In genomic region chr6:91286624-91287023, GRCm38 (mm10) we compare ENCODE assay signal across 7 mouse cellular contexts.
DNase-seq lines count a peak whose midpoint lies in the region; ATAC-seq and TF ChIP-seq lines count a peak whose summit lies in the region.

No protein-coding gene starts in this region.

- H3K9me3 ChIP-seq in limb, embryonic 13.5 days: no peaks in the 10 kb centered on the region

- H3K4me2 ChIP-seq in limb, embryonic 13.5 days (replicated peaks): no peak overlapping the region
- H3K4me2 ChIP-seq in myocyte (ENCODE audit: low read depth): peak overlapping the region; percentile 89

- peak; percentile 61 for DNase-seq in WW6 (ENCODE audit: low read depth, low spot score)
- DNase-seq in cerebellum, adult 9-11 months: peak; percentile 94
- peak; percentile 82 for DNase-seq in gastrocnemius, adult 18-20 months (ENCODE audit: low spot score)
- DNase-seq in kidney, adult 8-10 months: peak; percentile 38 to 72
- DNase-seq in spleen, postnatal 4 days (ENCODE audit: low spot score in 2 of 2): peak; percentile 66 to 84

- H3K4me3 ChIP-seq in limb, embryonic 13.5 days: no peak overlapping the region
- H3K4me3 ChIP-seq in myocyte: no peak overlapping the region

- no peaks in the 10 kb centered on the region for H3K79me2 ChIP-seq in myocyte (ENCODE audit: control insufficient read depth, insufficient read depth)

- peak; percentile 41; the same call in 1 of the 2 replicates for ATAC-seq in limb, embryonic 13.5 days (ENCODE audit: low FRiP score, low read depth)

- H3ac ChIP-seq in myocyte (ENCODE audit: control insufficient read depth, insufficient read length): no peak overlapping the region

- H3K27me3 ChIP-seq in limb, embryonic 13.5 days: peaks cover 96% of the 10 kb centered on the region
- peaks cover 37% of the 10 kb centered on the region for H3K27me3 ChIP-seq in myocyte (ENCODE audit: control insufficient read depth, insufficient read depth, insufficient read length)

- H3K9ac ChIP-seq in limb, embryonic 13.5 days: no peak overlapping the region

- H3K4me1 ChIP-seq in limb, embryonic 13.5 days: peaks cover 21% of the 10 kb centered on the region

- no peak overlapping the region for H3K27ac ChIP-seq in limb, embryonic 13.5 days

- no peak for TF ChIP-seq POLR2A in myocyte (IDR thresholded peaks at IDR 0.05; ENCODE audit: insufficient read length, low read depth)

- no peaks in the 10 kb centered on the region for H3K36me3 ChIP-seq in limb, embryonic 13.5 days
- no peaks in the 10 kb centered on the region for H3K36me3 ChIP-seq in myocyte (ENCODE audit: control insufficient read depth, insufficient read depth)

- WGBS in limb, embryonic 13.5 days: 3% methylated on average over 15 of the region's 15 CpGs

TF ChIP-seq in myocyte, 11 proteins besides CTCF, POLR2A, EP300 and RAD21:
- TF ChIP-seq POLR2AphosphoS2 (IDR thresholded peaks at IDR 0.05; ENCODE audit: insufficient read length, low read depth) (no peak), CEBPB (IDR thresholded peaks at IDR 0.05; ENCODE audit: insufficient read depth, poor library complexity, severe bottlenecking) (no peak), SRF (IDR thresholded peaks at IDR 0.05; ENCODE audit: control insufficient read depth, insufficient read length, low read depth) (no peak), REST (IDR thresholded peaks at IDR 0.05; ENCODE audit: insufficient read depth, insufficient read length) (no peak), TCF12 (IDR thresholded peaks at IDR 0.05; ENCODE audit: insufficient read depth, poor library complexity, severe bottlenecking) (peak; percentile 31), MAX (IDR thresholded peaks at IDR 0.05; ENCODE audit: low read depth) (no peak), USF1 (IDR thresholded peaks at IDR 0.05; ENCODE audit: low read depth) (no peak), TCF3 (IDR thresholded peaks at IDR 0.05; ENCODE audit: insufficient read length, low read depth) (peak; percentile 10), E2F4 (IDR thresholded peaks at IDR 0.05; ENCODE audit: insufficient read depth) (no peak), MYOG (IDR thresholded peaks at IDR 0.05; ENCODE audit: control insufficient read depth in 1 of 3, insufficient read depth in 1 of 3, insufficient read length in 2 of 3, low read depth in 2 of 3) (peak in 2 of 3 experiments; percentile 74 to 90), MYOD1 (IDR thresholded peaks at IDR 0.05; ENCODE audit: control insufficient read depth in 1 of 3, insufficient read length in 2 of 3, low read depth in 2 of 3) (peak; percentile 30 to 86 (median 86))
